8 mouse cellular contexts compared by ENCODE assay signal in the genomic region with DNA sequence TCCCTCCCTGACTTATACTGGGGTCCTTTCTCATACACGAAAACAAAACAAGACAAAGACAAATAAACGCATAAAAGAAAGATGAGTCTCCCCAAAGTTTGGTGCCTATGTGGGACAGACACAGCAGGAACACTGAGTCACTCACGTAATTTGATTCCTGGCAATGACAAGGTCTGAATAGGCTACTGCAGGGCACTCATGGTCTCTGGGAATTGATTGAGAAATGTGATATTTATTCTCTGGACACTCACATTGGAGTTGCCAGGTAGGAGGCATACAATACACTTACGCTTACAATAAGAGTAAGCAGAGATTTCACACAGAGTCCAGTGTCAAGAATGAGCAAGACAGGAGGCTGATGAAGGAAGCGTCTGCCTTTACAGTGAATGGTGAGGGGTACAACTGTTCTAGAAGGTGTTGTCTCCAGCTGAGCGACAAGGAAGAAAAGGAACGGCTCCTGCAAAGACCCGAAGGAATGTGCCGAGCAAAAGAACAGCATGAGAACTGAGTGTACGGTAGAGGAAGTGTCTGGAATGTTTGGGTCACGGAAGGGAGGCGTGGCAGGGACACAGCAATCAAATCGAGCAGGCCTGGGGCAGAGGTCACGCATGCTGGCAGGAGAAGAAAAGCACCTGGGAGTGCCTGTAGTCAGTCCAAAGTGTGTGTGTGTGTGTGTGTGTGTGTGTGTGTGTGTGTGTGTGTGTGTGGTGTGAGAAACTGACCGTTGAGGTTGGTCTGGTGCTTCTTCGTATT. TPM values are rescaled to one million over a fixed set of nuclear protein-coding genes. Genes with fewer than 3 reads are reported as not detected.
DNase-seq lines count a peak whose midpoint lies in the region; ATAC-seq lines count a peak whose summit lies in the region.

No protein-coding gene starts in this region.

- no peak for ATAC-seq in activated CD4-positive, CD25-positive, alpha-beta regulatory T cell, adult 4 months
- ATAC-seq in megakaryocyte progenitor cell, adult 5-6 weeks (replicated peaks; ENCODE audit: poor library complexity): no peak

- DNase-seq in Muller cell, postnatal 12 days (ENCODE audit: inconsistent ontology term): peak; percentile 76
- peak; percentile 77 for DNase-seq in embryo, embryonic 10 days (ENCODE audit: low spot score)
- peak; percentile 97 for DNase-seq in kidney, adult 9 months
- peak; percentile 90 for DNase-seq in lung, postnatal 25 days (ENCODE audit: low spot score)
- DNase-seq in right cerebral cortex, postnatal 25 days: no peak
- DNase-seq in cerebellum, postnatal 4 days (ENCODE audit: low spot score in 2 of 2): no peak

RNA-seq across cellular contexts. Expression of a gene that starts 12.5 kb away (rescaled TPM):
- polyA plus RNA-seq in activated CD4-positive, CD25-positive, alpha-beta regulatory T cell, adult 4 months (2017; shearing (Covaris generic)): 10 to 100 TPM; 10.8 to 16.0 TPM
- 8.3 and 11.3 TPM in 2 replicates for total RNA-seq in megakaryocyte progenitor cell, adult 5-6 weeks (2015)
- total RNA-seq in megakaryocyte progenitor cell, adult 5-6 weeks (2017): 8.0 and 12.7 TPM in 2 replicates

RNA-seq across cellular contexts. Expression of a gene that starts 44.9 kb away (rescaled TPM):
- polyA plus RNA-seq in activated CD4-positive, CD25-positive, alpha-beta regulatory T cell, adult 4 months (2017; shearing (Covaris generic)): 10 to 100 TPM; 24.2 to 36.5 TPM
- total RNA-seq in megakaryocyte progenitor cell, adult 5-6 weeks (2015): 0.93 and 2.4 TPM in 2 replicates
- total RNA-seq in megakaryocyte progenitor cell, adult 5-6 weeks (2017): 0.21 and 2.2 TPM in 2 replicates

Comparison
In these comparisons a context has a peak if more than half of its experiments do, and no peak if none do; other contexts are left out.
1. DNase-seq: peak in Muller cell, postnatal 12 days (single experiment), embryo, embryonic 10 days (single experiment), kidney, adult 9 months (single experiment) and lung, postnatal 25 days (single experiment); none in right cerebral cortex, postnatal 25 days (single experiment) and cerebellum, postnatal 4 days (0 of 2).